Mouse (Mus musculus): Measurements from ENCODE around the gene Sirpa. TPM values are rescaled to one million over a fixed set of nuclear protein-coding genes. Genes with fewer than 3 reads are reported as not detected.

The Sirpa gene
- polyA plus RNA-seq, 1 experiment from 2014 or later: 26.9 TPM

- no peaks in the 10 kb centered on the region for H3K36me3 ChIP-seq (replicated peaks; ENCODE audit: insufficient read depth, low read length)
- H3K9ac ChIP-seq (replicated peaks): no peak overlapping the region
- H3K4me3 ChIP-seq (ENCODE audit: low read depth, low read length): no peak overlapping the region
- ATAC-seq (no peak), DNase-seq (no peak)
- no peaks in the 10 kb centered on the region for H3K9me3 ChIP-seq (ENCODE audit: low read length)
- no peak overlapping the region for H3K4me2 ChIP-seq (ENCODE audit: low read depth, low read length)
- WGBS (ENCODE audit: insufficient replicate concordance): 64% methylated on average over 7 of the region's 7 CpGs
- H3K27me3 ChIP-seq (ENCODE audit: insufficient read depth, low read length): peaks cover under 1% of the 10 kb centered on the region
- no peak overlapping the region for H3K27ac ChIP-seq (ENCODE audit: low read depth)
- no peak for TF ChIP-seq CTCF (IDR thresholded peaks at IDR 0.05; ENCODE audit: low read depth)
- no peak for TF ChIP-seq EP300 (IDR thresholded peaks at IDR 0.05; ENCODE audit: low read depth)
- H3K4me1 ChIP-seq (ENCODE audit: insufficient read depth): peaks cover under 1% of the 10 kb centered on the region; the same call in 1 of the 2 replicates
Observed at GRCm38 (mm10) chr2:129569120-129569519, 23.5 kb upstream of the Sirpa start.

GRCm38 (mm10) chr2:129569556-129569955, 23.1 kb upstream of the Sirpa start:
- H3K27ac ChIP-seq (ENCODE audit: low read depth): no peak overlapping the region
- no peak overlapping the region for H3K9ac ChIP-seq (replicated peaks)
- ATAC-seq: no peak
- H3K27me3 ChIP-seq (ENCODE audit: insufficient read depth, low read length): peaks cover 5% of the 10 kb centered on the region
- H3K36me3 ChIP-seq (replicated peaks; ENCODE audit: insufficient read depth, low read length): no peaks in the 10 kb centered on the region
- no peak overlapping the region for H3K4me2 ChIP-seq (ENCODE audit: low read depth, low read length)
- DNase-seq: no peak
- H3K4me1 ChIP-seq (ENCODE audit: insufficient read depth): peaks cover 5% of the 10 kb centered on the region; the same call in 1 of the 2 replicates
- 70% methylated on average over 5 of the region's 5 CpGs for WGBS (ENCODE audit: insufficient replicate concordance)
- no peaks in the 10 kb centered on the region for H3K9me3 ChIP-seq (ENCODE audit: low read length)
- no peak for TF ChIP-seq EP300 (IDR thresholded peaks at IDR 0.05; ENCODE audit: low read depth)
- no peak overlapping the region for H3K4me3 ChIP-seq (ENCODE audit: low read depth, low read length)

GRCm38 (mm10) chr2:129573701-129574273, 18.8 kb upstream of the Sirpa start:
- Histone ChIP-seq H3K4me1 (ENCODE audit: insufficient read depth) (peaks cover 5% of the 10 kb centered on the region; the same call in 1 of the 2 replicates), H3K4me2 (ENCODE audit: low read depth, low read length) (no peak overlapping the region), H3K27ac (ENCODE audit: low read depth) (no peak overlapping the region), H3K27me3 (ENCODE audit: insufficient read depth, low read length) (peaks cover 5% of the 10 kb centered on the region), H3K4me3 (ENCODE audit: low read depth, low read length) (no peak overlapping the region), H3K9ac (replicated peaks) (no peak overlapping the region), H3K9me3 (ENCODE audit: low read length) (no peaks in the 10 kb centered on the region), H3K36me3 (replicated peaks; ENCODE audit: insufficient read depth, low read length) (no peaks in the 10 kb centered on the region)
- WGBS (ENCODE audit: insufficient replicate concordance): 45% methylated on average over 4 of the region's 4 CpGs
- ATAC-seq (no peak), DNase-seq (no peak)
- no peak for TF ChIP-seq CTCF (IDR thresholded peaks at IDR 0.05; ENCODE audit: low read depth)

GRCm38 (mm10) chr2:129574395-129575046, 18.1 kb upstream of the Sirpa start:
- Histone ChIP-seq H3K27ac (ENCODE audit: low read depth) (no peak overlapping the region), H3K4me1 (ENCODE audit: insufficient read depth) (peaks cover 5% of the 10 kb centered on the region; the same call in 1 of the 2 replicates), H3K9ac (replicated peaks) (no peak overlapping the region), H3K27me3 (ENCODE audit: insufficient read depth, low read length) (peaks cover 5% of the 10 kb centered on the region), H3K9me3 (ENCODE audit: low read length) (no peaks in the 10 kb centered on the region), H3K4me2 (ENCODE audit: low read depth, low read length) (peak overlapping the region; percentile 10; the same call in 1 of the 2 replicates), H3K36me3 (replicated peaks; ENCODE audit: insufficient read depth, low read length) (no peaks in the 10 kb centered on the region), H3K4me3 (ENCODE audit: low read depth, low read length) (no peak overlapping the region)
- no peak for TF ChIP-seq CTCF (IDR thresholded peaks at IDR 0.05; ENCODE audit: low read depth)
- no peak for TF ChIP-seq EP300 (IDR thresholded peaks at IDR 0.05; ENCODE audit: low read depth)
- DNase-seq (no peak), ATAC-seq (no peak)
- 15% methylated on average over 24 of the region's 24 CpGs for WGBS (ENCODE audit: insufficient replicate concordance)

GRCm38 (mm10) chr2:129575113-129575512, 17.5 kb upstream of the Sirpa start:
- H3K4me3 ChIP-seq (ENCODE audit: low read depth, low read length): no peak overlapping the region
- no peak overlapping the region for H3K9ac ChIP-seq (replicated peaks)
- WGBS (ENCODE audit: insufficient replicate concordance): 71% methylated on average over 4 of the region's 4 CpGs
- H3K27ac ChIP-seq (ENCODE audit: low read depth): no peak overlapping the region
- peaks cover 5% of the 10 kb centered on the region for H3K27me3 ChIP-seq (ENCODE audit: insufficient read depth, low read length)
- H3K4me1 ChIP-seq (ENCODE audit: insufficient read depth): peaks cover 5% of the 10 kb centered on the region; the same call in 1 of the 2 replicates
- TF ChIP-seq CTCF (IDR thresholded peaks at IDR 0.05; ENCODE audit: low read depth) (no peak), EP300 (IDR thresholded peaks at IDR 0.05; ENCODE audit: low read depth) (no peak)
- H3K4me2 ChIP-seq (ENCODE audit: low read depth, low read length): no peak overlapping the region
- H3K9me3 ChIP-seq (ENCODE audit: low read length): no peaks in the 10 kb centered on the region
- no peaks in the 10 kb centered on the region for H3K36me3 ChIP-seq (replicated peaks; ENCODE audit: insufficient read depth, low read length)
- no peak for DNase-seq
- no peak for ATAC-seq

- Histone ChIP-seq H3K9me3 (ENCODE audit: low read length) (no peaks in the 10 kb centered on the region), H3K4me1 (ENCODE audit: insufficient read depth) (peaks cover 5% of the 10 kb centered on the region; the same call in 1 of the 2 replicates), H3K9ac (replicated peaks) (no peak overlapping the region), H3K4me2 (ENCODE audit: low read depth, low read length) (no peak overlapping the region), H3K27ac (ENCODE audit: low read depth) (no peak overlapping the region), H3K36me3 (replicated peaks; ENCODE audit: insufficient read depth, low read length) (no peaks in the 10 kb centered on the region), H3K27me3 (ENCODE audit: insufficient read depth, low read length) (peaks cover 5% of the 10 kb centered on the region), H3K4me3 (ENCODE audit: low read depth, low read length) (no peak overlapping the region)
- no peak for DNase-seq
- WGBS (ENCODE audit: insufficient replicate concordance): 81% methylated on average over 8 of the region's 8 CpGs
- ATAC-seq: no peak
- TF ChIP-seq CTCF (IDR thresholded peaks at IDR 0.05; ENCODE audit: low read depth) (no peak), EP300 (IDR thresholded peaks at IDR 0.05; ENCODE audit: low read depth) (no peak)
Observed at GRCm38 (mm10) chr2:129576611-129577447, 15.8 kb upstream of the Sirpa start.

Data from liver, postnatal 0 days (tissue).